18 mouse cellular contexts compared by ENCODE assay signal in genomic region chr4:23490224-23490623, GRCm38 (mm10).
DNase-seq lines count a peak whose midpoint lies in the region; ATAC-seq and TF ChIP-seq lines count a peak whose summit lies in the region.
"Had no signal": no experiment of that assay in that cellular context is flagged by ENCODE, and none has a peak within 500 bp of the region (broad histone marks: within the 10 kb centered on the region; RNA-seq: fewer than 3 reads in every experiment).

No protein-coding gene starts in this region.

- whole genome bisulfite sequencing in forebrain, embryonic 10.5 days, result 11% methylated on average over 3 of the region's 3 CpGs
- WGBS in hindbrain, embryonic 13.5 days, result 6% methylated on average over 3 of the region's 3 CpGs
- 4% methylated on average over 3 of the region's 3 CpGs for WGBS in midbrain, embryonic 16.5 days
- WGBS in limb, embryonic 10.5 days, result 38% methylated on average over 3 of the region's 3 CpGs

- peak; percentile 92 for DNase-seq in brain, embryonic 14.5 days (ENCODE audit: low read depth)
- peak; percentile 30 for DNase-seq in forebrain, embryonic 10.5 days (ENCODE audit: extremely low spot score, low spot score)
- no peak for DNase-seq in limb, embryonic 10.5 days (ENCODE audit: low spot score)
- no peak for DNase-seq in frontal cortex, postnatal 25 days (ENCODE audit: low spot score in 2 of 2)
- DNase-seq in left cerebral cortex, adult 9 months (ENCODE audit: low spot score in 2 of 2), result no peak
- DNase-seq: adrenal gland, postnatal 25 days; gastrocnemius, adult 2 months; kidney, adult 9 months; lung, postnatal 36 days had no signal

- H3K9ac ChIP-seq in hindbrain, embryonic 13.5 days, result no peak overlapping the region
- no peak overlapping the region for H3K9ac ChIP-seq in midbrain, embryonic 16.5 days (ENCODE audit: low read depth, low read length)
- H3K9ac ChIP-seq: embryonic facial prominence, embryonic 15.5 days; hindbrain, embryonic 15.5 days; liver, embryonic 14.5 days had no signal

- peak overlapping the region; percentile 76 for H3K27ac ChIP-seq in forebrain, embryonic 10.5 days
- H3K27ac ChIP-seq in hindbrain, embryonic 13.5 days, result no peak overlapping the region; the same call in 1 of the 2 replicates
- H3K27ac ChIP-seq in midbrain, embryonic 16.5 days (ENCODE audit: low read length), result no peak overlapping the region
- no peak overlapping the region for H3K27ac ChIP-seq in limb, embryonic 10.5 days
- H3K27ac ChIP-seq: embryonic facial prominence, embryonic 15.5 days; gastrocnemius, adult 2 months; hindbrain, embryonic 15.5 days; layer of hippocampus, adult 2 months; liver, embryonic 14.5 days had no signal

- H3K36me3 ChIP-seq in forebrain, embryonic 10.5 days (replicated peaks), result no peaks in the 10 kb centered on the region
- H3K36me3 ChIP-seq in hindbrain, embryonic 13.5 days, result no peaks in the 10 kb centered on the region
- H3K36me3 ChIP-seq in midbrain, embryonic 16.5 days (ENCODE audit: control insufficient read depth, insufficient read depth, low read length), result no peaks in the 10 kb centered on the region
- no peaks in the 10 kb centered on the region for H3K36me3 ChIP-seq in limb, embryonic 10.5 days
- H3K36me3 ChIP-seq: embryonic facial prominence, embryonic 15.5 days; hindbrain, embryonic 15.5 days had no signal

- no peak for TF ChIP-seq CTCF in brain, embryonic 14.5 days (IDR thresholded peaks at IDR 0.05; ENCODE audit: borderline replicate concordance, extremely low read depth, insufficient read depth, insufficient read length)

- peak; percentile 84 for ATAC-seq in hindbrain, embryonic 13.5 days (ENCODE audit: low FRiP score)
- 0 out of 2 replicates have a peak, but pooled peaks have one; percentile 60 for ATAC-seq in midbrain, embryonic 16.5 days
- no peak for ATAC-seq in erythroblast, adult 5-6 weeks (replicated peaks; ENCODE audit: low FRiP score, poor library complexity, severe bottlenecking)

- no peak overlapping the region for H3K4me3 ChIP-seq in forebrain, embryonic 10.5 days
- H3K4me3 ChIP-seq in hindbrain, embryonic 13.5 days, result no peak overlapping the region
- no peak overlapping the region for H3K4me3 ChIP-seq in midbrain, embryonic 16.5 days (ENCODE audit: low read depth, low read length)
- no peak overlapping the region for H3K4me3 ChIP-seq in limb, embryonic 10.5 days
- H3K4me3 ChIP-seq: embryonic facial prominence, embryonic 15.5 days; gastrocnemius, adult 2 months; hindbrain, embryonic 15.5 days; layer of hippocampus, adult 2 months; myocyte had no signal

- peaks cover 25% of the 10 kb centered on the region for H3K4me1 ChIP-seq in forebrain, embryonic 10.5 days
- peaks cover 6% of the 10 kb centered on the region for H3K4me1 ChIP-seq in hindbrain, embryonic 13.5 days (replicated peaks)
- H3K4me1 ChIP-seq in midbrain, embryonic 16.5 days (ENCODE audit: control insufficient read depth, insufficient read depth, low read length), result peaks cover 4% of the 10 kb centered on the region; the same call in 1 of the 2 replicates
- no peaks in the 10 kb centered on the region for H3K4me1 ChIP-seq in limb, embryonic 10.5 days
- H3K4me1 ChIP-seq: embryonic facial prominence, embryonic 15.5 days; hindbrain, embryonic 15.5 days had no signal

- no peak for TF ChIP-seq POLR2A in brain, embryonic 14.5 days (IDR thresholded peaks at IDR 0.05; ENCODE audit: borderline replicate concordance, extremely low read depth, insufficient read depth, insufficient read length, poor library complexity, severe bottlenecking)

- no peak overlapping the region for H3K4me2 ChIP-seq in hindbrain, embryonic 13.5 days
- H3K4me2 ChIP-seq in midbrain, embryonic 16.5 days (ENCODE audit: low read length), result no peak overlapping the region
- H3K4me2 ChIP-seq: embryonic facial prominence, embryonic 15.5 days; heart, embryonic 11.5 days; hindbrain, embryonic 15.5 days had no signal

- no peaks in the 10 kb centered on the region for H3K9me3 ChIP-seq in forebrain, embryonic 10.5 days
- H3K9me3 ChIP-seq in hindbrain, embryonic 13.5 days, result no peaks in the 10 kb centered on the region
- no peaks in the 10 kb centered on the region for H3K9me3 ChIP-seq in midbrain, embryonic 16.5 days (replicated peaks; ENCODE audit: control insufficient read depth, low read length, poor library complexity, severe bottlenecking)
- H3K9me3 ChIP-seq in limb, embryonic 10.5 days (replicated peaks), result no peaks in the 10 kb centered on the region
- H3K9me3 ChIP-seq: embryonic facial prominence, embryonic 15.5 days; hindbrain, embryonic 15.5 days had no signal

- no peaks in the 10 kb centered on the region for H3K27me3 ChIP-seq in forebrain, embryonic 10.5 days (ENCODE audit: poor library complexity, severe bottlenecking)
- no peaks in the 10 kb centered on the region for H3K27me3 ChIP-seq in hindbrain, embryonic 13.5 days
- H3K27me3 ChIP-seq in midbrain, embryonic 16.5 days (ENCODE audit: control insufficient read depth, insufficient read depth, low read depth, low read length), result no peaks in the 10 kb centered on the region
- H3K27me3 ChIP-seq in limb, embryonic 10.5 days (ENCODE audit: low read depth, poor library complexity, severe bottlenecking), result no peaks in the 10 kb centered on the region
- H3K27me3 ChIP-seq: embryonic facial prominence, embryonic 15.5 days; hindbrain, embryonic 15.5 days had no signal

Comparison
In these comparisons a context has a peak if more than half of its experiments do, and no peak if none do; other contexts are left out.
1. DNase-seq: peak in brain, embryonic 14.5 days (single experiment) and forebrain, embryonic 10.5 days (single experiment); none in limb, embryonic 10.5 days (single experiment), frontal cortex, postnatal 25 days (0 of 2) and left cerebral cortex, adult 9 months (0 of 2).